Mouse (Mus musculus) central nervous system, embryonic 11.5 days (tissue): ENCODE results near the gene Gm20883. TPM values are rescaled to one million over a fixed set of nuclear protein-coding genes. Genes with fewer than 3 reads are reported as not detected.

Source experiments
- polyA plus RNA-seq: library from polyadenylated mRNA; depleted of rRNA; stranded (reverse); fragments of >200 nt; gene quantifications from 2 replicates; pipeline ENCODE4 v1.2.3, GENCODE M21; 2012; rRNA removed

Gene Gm20883
- polyA plus RNA-seq = not detected in 2 replicates

GRCm38 (mm10) chrY:50607951-50608350 lies at the start of gene Gm20883:
Gm20883 (plus strand) TSS chrY:50608251.

